Mouse (Mus musculus) bone marrow macrophage, adult 2 months (primary cell): ENCODE measurements around the gene Cutal. TPM values are rescaled to one million over a fixed set of nuclear protein-coding genes. Genes with fewer than 3 reads are reported as not detected.
"Not testable (repeated sequence)": the region's sequence is repeated elsewhere in the genome, so short reads cannot be mapped to it uniquely, and the experiment has no call there.

Source experiments
- H3K27ac ChIP-seq: 2 replicates; pipeline ENCODE4 v1.5.1; 2012; ENCODE audit warnings: low read depth, low read length; ENCODE audit not compliant: insufficient read depth
- H3K4me1 ChIP-seq: 2 replicates; pipeline ENCODE4 v1.6.1; 2012; ENCODE audit warnings: low read length; ENCODE audit not compliant: control insufficient read depth, insufficient read depth
- H3K4me3 ChIP-seq: 2 replicates; pipeline ENCODE4 v1.5.1; 2012; ENCODE audit warnings: mild to moderate bottlenecking, low read length, moderate library complexity; ENCODE audit not compliant: insufficient read depth
- CTCF ChIP-seq: IDR thresholded peaks from 2 replicates; pipeline ENCODE4 v1.5.1; 2012; ENCODE audit warnings: low read depth, mild to moderate bottlenecking, low read length, moderate library complexity
- POLR2A ChIP-seq: IDR thresholded peaks from 2 replicates; pipeline ENCODE4 v1.6.1; 2012; ENCODE audit warnings: mild to moderate bottlenecking, low read depth, low read length, borderline replicate concordance
- polyA plus RNA-seq: library from polyadenylated mRNA; stranded (reverse); fragments of >200 nt; gene quantifications from 2 replicates; pipeline ENCODE4 v1.2.4, GENCODE M21; 2012; ENCODE audit not compliant: missing spikeins, insufficient read depth, insufficient read length

Cutal gene
- polyA plus RNA-seq, result not detected in 2 replicates

DNA sequence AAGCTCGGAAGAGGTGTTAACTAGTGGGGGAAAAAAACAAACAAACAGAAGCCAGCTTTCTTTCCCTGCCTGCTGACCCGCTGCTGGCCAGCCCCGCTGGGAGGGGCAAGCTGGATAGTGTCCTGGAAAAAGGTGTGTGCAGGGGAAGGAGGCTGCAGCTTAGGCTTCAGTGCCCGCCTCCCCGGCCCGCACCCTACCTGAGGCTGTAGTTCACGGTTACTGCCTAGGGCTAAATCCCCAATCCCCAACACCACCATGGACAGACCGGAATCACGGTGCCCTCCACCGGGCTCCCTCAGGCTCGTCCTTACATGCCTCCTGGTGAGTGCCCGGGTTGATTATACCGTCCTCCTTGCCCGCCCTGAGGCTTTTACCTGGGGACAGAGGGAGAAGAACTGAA is at the start of gene Cutal:
Gene Cutal, plus strand, starts transcription at position 126 of the 400 bp plus-strand sequence.
- Histone ChIP-seq H3K27ac (no peak within 1 kb of the TSS), H3K4me3 (no peak within 1 kb of the TSS), H3K4me1 (peaks cover 6% of the 10 kb centered on the region)
- no peak for TF ChIP-seq POLR2A
- no peak for TF ChIP-seq CTCF

DNA sequence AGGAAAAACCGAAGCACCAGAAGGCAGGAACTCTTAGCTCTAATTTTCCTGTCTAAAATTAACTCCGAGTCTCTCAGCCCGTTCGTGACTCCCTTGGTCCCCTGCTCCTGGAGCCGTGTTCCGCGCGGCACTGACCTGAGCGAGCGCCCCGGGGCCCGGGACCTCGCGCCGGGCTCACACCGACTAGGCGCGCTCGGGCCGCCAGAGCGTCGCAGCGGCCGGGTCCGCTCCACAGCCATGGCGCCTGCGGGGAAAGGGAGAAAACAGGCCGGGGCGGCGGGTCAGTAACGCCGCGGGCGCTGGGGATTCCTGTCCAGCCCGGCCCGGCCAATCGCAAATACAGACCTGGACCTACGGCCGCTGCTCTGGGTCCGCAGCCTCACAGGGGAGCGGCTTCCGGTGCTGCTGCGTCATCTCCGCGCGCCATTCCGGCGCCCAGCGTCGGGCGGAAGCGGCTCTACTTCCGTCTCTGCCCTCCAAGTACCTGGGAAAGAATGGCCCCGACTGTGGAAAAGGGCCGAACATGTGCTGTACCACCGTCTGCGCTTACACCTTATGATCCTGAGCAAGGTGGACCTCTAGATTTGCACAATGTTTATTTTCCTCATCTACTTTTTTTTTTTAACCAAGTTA is 48.3 kb upstream of the Cutal start, which contains the start of gene Fbxw2:
Gene Fbxw2, minus strand, starts transcription at position 485 of the 633 bp plus-strand sequence.
- Histone ChIP-seq H3K4me1 (peaks cover 19% of the 10 kb centered on the region), H3K4me3 (peak within 1 kb of the TSS; percentile 69), H3K27ac (peak within 1 kb of the TSS; percentile 51)
- TF ChIP-seq POLR2A (no peak), CTCF (no peak)

DNA sequence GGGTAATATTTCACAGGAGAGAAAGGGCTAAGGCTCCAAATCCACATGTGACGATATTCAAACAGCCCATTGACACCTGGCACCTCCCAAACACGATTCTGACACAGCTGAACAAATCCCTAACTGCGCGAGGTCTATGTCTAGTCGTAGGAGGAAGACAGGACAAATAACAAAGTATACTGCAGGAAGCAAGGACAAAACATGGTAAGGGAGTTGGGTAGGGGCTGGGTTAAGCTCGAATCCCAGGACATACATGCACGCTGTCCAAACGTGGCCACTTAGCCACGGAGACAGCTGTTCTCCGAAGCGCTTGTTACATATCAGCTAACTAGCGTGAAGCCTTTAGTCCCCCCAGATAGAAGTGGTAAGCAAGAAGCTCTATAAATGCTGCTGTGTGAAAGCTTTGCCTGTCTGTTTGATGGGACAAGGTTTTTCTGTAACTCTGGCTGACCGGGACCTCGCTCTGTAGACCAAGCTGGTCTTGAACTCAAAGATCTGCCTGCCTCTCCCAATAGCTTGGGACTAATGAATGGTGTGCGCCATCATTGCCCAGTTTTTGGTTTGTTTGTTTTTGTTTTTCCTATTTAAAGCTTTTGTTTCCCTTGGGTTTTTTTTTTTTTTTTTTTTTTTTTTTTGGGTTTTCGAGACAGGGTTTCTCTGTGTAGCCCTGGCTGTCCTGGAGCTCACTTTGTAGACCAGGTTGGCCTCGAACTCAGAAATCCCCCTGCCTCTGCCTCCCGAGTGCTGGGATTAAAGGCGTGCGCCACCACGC is 47.5 kb upstream of the Cutal start:
- Histone ChIP-seq H3K4me1 (peaks cover 19% of the 10 kb centered on the region), H3K27ac (peak overlapping the region; percentile 51), H3K4me3 (peak overlapping the region; percentile 69)
- no peak for TF ChIP-seq CTCF
- no peak for TF ChIP-seq POLR2A

DNA sequence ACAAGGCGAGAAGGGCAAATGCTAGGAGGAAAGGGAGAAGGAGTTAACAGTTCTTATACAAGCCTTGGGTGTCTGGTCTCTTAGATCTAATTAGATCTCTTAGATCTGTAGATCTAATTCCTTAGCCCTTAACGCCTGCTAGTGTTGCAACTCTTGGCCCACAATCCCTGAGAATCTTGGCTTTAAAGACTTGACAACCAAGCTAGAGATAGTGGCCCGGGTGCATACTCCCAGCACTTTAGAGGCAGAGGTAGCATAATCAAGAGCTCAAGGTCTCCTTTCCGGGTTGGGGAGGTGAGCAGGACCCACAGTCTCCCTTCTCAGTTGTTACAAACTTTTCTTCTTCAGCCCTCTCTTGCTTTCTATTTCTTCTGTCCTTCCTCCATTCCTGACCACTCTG is 46.6 kb upstream of the Cutal start:
- TF ChIP-seq POLR2A (no peak), CTCF (no peak)
- H3K4me3 ChIP-seq, result no peak overlapping the region
- peak overlapping the region; percentile 35 for H3K27ac ChIP-seq
- H3K4me1 ChIP-seq, result peaks cover 19% of the 10 kb centered on the region

DNA sequence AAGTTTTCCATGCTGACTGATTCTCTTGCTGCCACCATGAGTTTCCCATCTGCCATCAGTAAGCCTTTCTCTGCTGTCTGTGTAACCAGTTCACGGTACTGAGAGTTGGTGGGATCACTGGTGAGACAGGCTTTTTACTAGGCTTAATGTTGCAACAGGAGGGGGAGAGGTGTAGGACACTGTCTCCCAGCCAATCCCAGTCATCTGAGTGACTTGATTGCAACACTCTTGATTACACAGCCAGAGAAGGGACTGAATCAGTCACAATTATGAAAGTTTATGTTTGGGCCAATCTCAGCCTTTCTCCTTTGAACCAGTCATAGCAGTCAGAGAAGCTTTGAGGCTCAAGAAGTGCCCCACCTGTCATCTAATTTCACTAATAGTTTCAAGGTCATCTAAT is 46.2 kb upstream of the Cutal start:
- H3K4me3 ChIP-seq, result no peak overlapping the region
- TF ChIP-seq POLR2A (no peak), CTCF (no peak)
- H3K4me1 ChIP-seq, result peaks cover 19% of the 10 kb centered on the region
- peak overlapping the region; percentile 35 for H3K27ac ChIP-seq

DNA sequence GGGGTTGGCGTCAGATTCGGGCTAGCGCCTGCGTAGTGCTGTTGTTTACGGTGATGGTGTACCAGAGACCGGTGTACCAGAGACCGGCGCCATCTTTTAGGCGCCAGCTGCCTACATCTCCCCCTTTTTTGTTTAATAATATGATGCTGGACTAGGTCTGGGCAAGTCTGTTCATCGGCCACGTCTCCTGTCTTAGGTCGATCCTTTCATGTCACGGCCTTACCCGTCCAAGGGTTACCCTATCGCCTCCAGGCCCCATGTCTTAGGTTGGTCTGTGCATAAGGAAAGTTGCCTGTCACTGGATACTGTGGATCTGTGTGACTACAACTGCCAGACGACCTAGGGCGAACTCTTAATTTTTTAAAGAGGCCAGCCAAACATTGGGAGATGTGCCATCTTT is 44.1 kb upstream of the Cutal start:
- peaks cover 15% of the 10 kb centered on the region for H3K4me1 ChIP-seq
- not testable (repeated sequence) for H3K27ac ChIP-seq, H3K4me3 ChIP-seq

DNA sequence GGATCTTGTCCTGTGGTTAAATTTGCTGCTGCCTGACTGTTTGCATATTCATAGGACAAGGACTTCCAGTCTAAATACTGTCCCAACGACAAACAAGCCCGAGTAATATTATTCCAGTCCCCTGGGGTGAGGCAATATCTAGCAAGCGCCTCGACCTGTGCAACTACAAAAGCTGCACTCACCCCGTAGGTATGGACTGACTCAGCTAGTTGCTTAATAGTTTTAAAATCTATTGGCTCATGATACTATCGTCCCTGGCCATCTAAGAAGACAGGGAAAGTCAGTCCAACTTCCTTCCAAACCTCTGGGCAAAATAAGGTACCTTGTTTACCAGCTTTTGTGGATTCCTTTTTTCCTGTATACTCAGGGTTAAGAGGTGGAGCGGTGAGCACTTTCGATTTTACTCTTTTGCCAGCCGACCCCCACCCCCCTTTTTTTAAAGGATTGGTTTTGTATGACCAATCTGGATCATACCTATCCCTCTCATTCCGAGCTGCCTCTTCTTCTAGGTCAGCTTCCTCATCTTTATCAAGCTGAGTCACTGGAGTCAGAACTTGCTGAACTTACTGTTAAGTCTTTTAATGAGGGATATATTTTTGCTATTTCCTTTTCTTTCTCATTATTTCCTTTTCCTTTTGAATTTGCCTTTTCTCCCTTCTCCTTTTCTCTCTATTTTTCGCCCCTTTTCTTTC is 41.3 kb upstream of the Cutal start, which contains the start of gene Gm34653:
Gene Gm34653, plus strand, starts transcription at position 242 of the 692 bp plus-strand sequence.
- H3K4me1 ChIP-seq, H3K27ac ChIP-seq, H3K4me3 ChIP-seq: not testable (repeated sequence)

DNA sequence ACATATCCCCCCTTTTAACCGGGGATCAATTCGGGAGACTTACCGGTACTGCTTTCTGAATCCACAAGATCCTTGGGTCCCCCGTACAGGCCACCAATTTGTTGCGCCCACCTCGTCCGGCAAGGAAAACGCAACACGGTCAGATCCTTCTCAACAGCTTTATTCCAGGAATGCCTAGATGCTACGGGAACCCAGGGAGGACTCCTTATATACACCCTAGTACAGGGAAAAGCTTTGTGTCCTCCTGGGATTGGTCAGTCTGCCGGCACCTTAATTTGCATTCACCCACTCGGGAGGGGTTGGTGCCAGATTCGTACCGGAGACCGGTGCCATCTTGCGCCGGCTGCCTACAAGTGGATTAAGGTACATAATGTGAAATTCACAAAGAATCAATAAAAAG is 40.6 kb upstream of the Cutal start:
- TF ChIP-seq POLR2A (no peak), CTCF (no peak)
- Histone ChIP-seq H3K27ac (no peak overlapping the region), H3K4me1 (no peaks in the 10 kb centered on the region), H3K4me3 (no peak overlapping the region)

DNA sequence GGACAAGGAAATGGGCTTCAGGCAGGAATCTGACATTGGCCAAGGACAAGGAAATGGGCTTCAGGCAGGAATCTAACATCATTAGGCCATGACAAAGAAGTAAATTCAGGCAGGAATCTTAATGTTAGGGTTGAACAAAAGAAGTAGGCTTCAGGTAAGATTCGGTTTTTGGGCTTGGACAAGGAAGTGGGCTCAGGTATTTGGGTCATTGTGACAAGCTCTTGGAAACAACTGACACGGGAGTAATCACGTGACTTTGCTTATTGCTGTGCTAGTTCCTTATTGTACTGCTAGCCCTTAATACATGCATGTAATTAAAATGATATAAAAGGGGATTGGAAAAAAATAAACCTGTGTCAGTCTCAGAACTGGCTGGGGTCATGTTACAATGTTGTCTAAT is 38.5 kb upstream of the Cutal start:
- TF ChIP-seq POLR2A (no peak), CTCF (no peak)
- Histone ChIP-seq H3K4me1 (no peaks in the 10 kb centered on the region), H3K4me3 (no peak overlapping the region), H3K27ac (no peak overlapping the region)

DNA sequence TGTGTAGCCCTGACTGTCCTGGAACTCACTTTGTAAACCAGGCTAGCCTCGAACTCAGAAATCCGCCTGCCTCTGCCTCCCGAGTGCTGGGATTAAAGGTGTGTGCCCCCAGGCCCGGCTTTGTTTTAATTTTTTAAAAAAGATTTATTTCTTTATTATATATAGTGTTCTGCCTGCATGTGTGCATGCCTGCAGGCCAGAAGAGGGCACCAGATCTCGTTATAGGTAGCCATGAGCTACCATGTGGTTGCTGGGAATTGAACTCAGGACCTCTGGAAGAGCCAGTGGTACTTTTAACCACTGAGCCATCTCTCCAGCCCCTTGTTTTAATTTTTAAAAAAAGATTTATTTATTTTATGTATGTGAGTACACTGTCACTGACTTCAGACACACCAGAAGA is 34.1 kb upstream of the Cutal start:
- H3K27ac ChIP-seq, H3K4me1 ChIP-seq, H3K4me3 ChIP-seq: not testable (repeated sequence)
